Mouse (Mus musculus) testis, adult 2 months (tissue): ENCODE results near the gene Gprin1.

Experiments
- CTCF ChIP-seq: fragments of 200-500 bp; IDR thresholded peaks from 2 replicates; pipeline ENCODE4 v1.5.1; 2012; ENCODE audit warnings: low read depth, mild to moderate bottlenecking, inconsistent platforms, low read length, moderate library complexity; ENCODE audit not compliant: control insufficient read depth, insufficient read depth, insufficient replicate concordance
- POLR2A ChIP-seq: fragments of 200-500 bp; IDR thresholded peaks from 2 replicates; pipeline ENCODE4 v1.6.1; 2012; ENCODE audit warnings: low read depth, mild to moderate bottlenecking, inconsistent platforms, low read length, moderate library complexity; ENCODE audit not compliant: control insufficient read depth

GRCm38 (mm10) chr13:54710866-54711265, 38.8 kb downstream of the Gprin1 start:
- TF ChIP-seq CTCF (no peak), POLR2A (no peak)
